Mouse (Mus musculus) intestine, embryonic 14.5 days (tissue): ENCODE measurements around the gene Hoxd3. TPM values are rescaled to one million over a fixed set of nuclear protein-coding genes. Genes with fewer than 3 reads are reported as not detected.

Source experiments
- ATAC-seq: fragments of 200-750 bp; cut with Nextera tagmentation; replicated peaks from 2 replicates; pipeline ENCODE4 v1.8.0; 2017; ENCODE audit warnings: low read depth, moderate number of reproducible peaks, moderate TSS enrichment, moderate library complexity; ENCODE audit not compliant: low FRiP score, low TSS enrichment
- DNase-seq: peaks from one replicate; pipeline ENCODE4 v3.0.0-alpha.2; 2018; ENCODE audit warnings: low spot score
- H3K27ac ChIP-seq: fragments of 300-500 bp; sonication (generic); 2 replicates; pipeline ENCODE4 v1.5.1; 2014; ENCODE audit warnings: low read depth, mild to moderate bottlenecking, control low read depth
- H3K27me3 ChIP-seq: fragments of 300-500 bp; sonication (generic); replicated peaks from 2 replicates; pipeline ENCODE4 v1.6.1; 2014; ENCODE audit warnings: low read length, control low read depth; ENCODE audit not compliant: control insufficient read depth, insufficient read depth
- H3K36me3 ChIP-seq: fragments of 300-500 bp; sonication (generic); 2 replicates; pipeline ENCODE4 v1.6.1; 2014; ENCODE audit warnings: low read length, control low read depth; ENCODE audit not compliant: control insufficient read depth, insufficient read depth
- H3K4me1 ChIP-seq: fragments of 300-500 bp; sonication (generic); replicated peaks from 2 replicates; pipeline ENCODE4 v1.6.1; 2014; ENCODE audit warnings: low read length, control low read depth, mixed read lengths; ENCODE audit not compliant: control insufficient read depth, insufficient read depth
- H3K4me2 ChIP-seq: fragments of 300-500 bp; sonication (generic); 2 replicates; pipeline ENCODE4 v1.6.1; 2014; ENCODE audit warnings: low read length
- H3K4me3 ChIP-seq: fragments of 300-500 bp; sonication (generic); 2 replicates; pipeline ENCODE4 v1.5.1; 2014; ENCODE audit warnings: low read depth, low read length, control low read depth, mixed read lengths
- H3K9ac ChIP-seq: fragments of 300-500 bp; sonication (generic); 2 replicates; pipeline ENCODE4 v1.6.1; 2014; ENCODE audit warnings: mild to moderate bottlenecking, low read length
- H3K9me3 ChIP-seq: fragments of 300-500 bp; sonication (generic); 2 replicates; pipeline ENCODE4 v1.6.1; 2016; ENCODE audit warnings: low read length, control low read depth; ENCODE audit not compliant: control insufficient read depth
- WGBS: fragments of 180-500 bp; shearing (Covaris S2); extraction: QIAGEN DNeasy Blood & Tissue Kit; methylation state at CpG from one replicate; pipeline ENCODE4 v1.1.7; 2014; 5-methylcytosine and 5-hydroxymethylcytosine counted together
- polyA plus RNA-seq: library from polyadenylated mRNA; unstranded; fragments of >200 nt; fragmentation: Nextera tagmentation; extraction: Ambion mirVana; gene quantifications from 2 replicates; pipeline ENCODE4 v1.2.1, GENCODE M21; 2014

Gene Hoxd3
- polyA plus RNA-seq, 1 experiment from 2014 or later, result 27.6 TPM

DNA sequence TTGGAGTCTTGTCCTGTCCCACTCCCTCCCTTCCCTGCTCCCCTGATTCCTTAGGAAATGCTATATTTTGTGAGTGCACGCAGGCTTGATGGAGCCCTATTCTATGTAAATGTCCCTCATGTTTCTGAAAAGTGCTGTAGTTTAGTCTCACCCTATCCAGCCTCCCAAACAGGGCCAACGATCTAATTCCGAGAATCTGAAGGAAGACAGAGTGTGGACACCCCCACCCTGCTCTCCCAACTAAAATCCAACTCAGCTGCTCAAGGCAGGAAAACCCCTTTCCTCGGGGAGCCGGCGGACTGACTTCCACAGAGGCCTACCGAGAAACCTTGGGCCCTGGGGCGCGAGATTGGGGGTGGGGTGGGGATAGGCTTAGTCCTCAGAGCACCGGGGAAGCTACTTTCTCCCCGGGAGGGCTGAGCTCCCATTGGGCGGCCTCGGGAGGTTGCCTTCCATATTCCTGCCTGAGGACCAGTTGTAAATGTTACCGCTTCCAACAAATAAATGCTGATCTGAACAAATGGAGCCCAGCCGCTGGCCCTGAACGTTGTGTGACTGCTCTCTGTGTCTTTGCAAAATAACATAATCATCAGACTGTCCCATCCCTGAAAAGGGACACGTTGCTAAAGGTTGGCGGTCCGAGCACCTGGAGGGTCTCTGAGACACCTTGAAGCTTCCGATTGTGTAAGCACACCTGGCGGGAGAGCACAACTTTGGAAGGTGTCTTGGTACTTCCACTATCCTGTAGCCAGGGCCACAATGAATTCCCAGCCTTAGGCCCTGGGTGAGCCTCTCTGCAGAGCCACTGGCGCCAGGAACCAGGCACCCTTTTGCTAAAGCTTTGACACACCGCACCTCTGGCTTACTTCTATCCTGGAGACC lies 11.8 kb upstream of the Hoxd3 start:
- H3K4me3 ChIP-seq, result peak overlapping the region; percentile 37

DNA sequence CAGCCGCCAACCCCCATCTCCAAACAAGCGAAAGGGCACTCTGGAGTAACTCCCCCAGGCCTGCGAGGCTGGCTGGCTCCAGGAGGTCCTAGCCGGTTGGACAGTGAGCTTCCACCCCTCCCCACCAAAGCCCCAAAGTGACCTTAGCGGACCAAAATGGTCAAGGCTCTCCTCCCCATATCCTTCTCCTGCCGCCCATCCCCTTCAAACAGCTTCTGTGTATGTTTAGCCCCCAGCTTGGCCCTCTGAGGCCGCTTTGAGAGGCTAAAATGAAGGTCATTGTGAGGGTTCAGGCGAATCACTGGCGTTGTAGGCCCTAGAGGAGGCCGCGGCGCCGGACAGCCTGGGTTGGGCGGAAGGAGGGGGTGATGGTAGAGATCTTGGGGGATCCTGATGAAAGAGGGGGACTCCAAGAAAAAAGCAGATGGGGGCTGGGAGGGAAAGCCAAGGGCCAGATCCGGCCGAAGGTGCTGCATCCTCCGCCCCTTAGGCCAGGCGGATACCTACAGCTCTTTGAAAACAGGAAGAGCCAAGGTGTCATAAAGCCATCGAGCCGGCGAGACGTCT lies 11.1 kb upstream of the Hoxd3 start:
- Histone ChIP-seq H3K4me3 (no peak overlapping the region), H3K36me3 (no peaks in the 10 kb centered on the region), H3K9ac (peak overlapping the region; percentile 3; the same call in 1 of the 2 replicates), H3K27ac (peak overlapping the region; percentile 51; the same call in 1 of the 2 replicates), H3K27me3 (peaks cover 99% of the 10 kb centered on the region), H3K4me1 (no peaks in the 10 kb centered on the region), H3K4me2 (peak overlapping the region; percentile 51), H3K9me3 (no peaks in the 10 kb centered on the region)
- 12% methylated on average over 22 of the region's 22 CpGs for WGBS
- DNase-seq (no peak), ATAC-seq (no peak)

More for the DNA sequence above, 11.8 kb upstream of the Hoxd3 start:
- peak overlapping the region; percentile 52 for H3K9ac ChIP-seq
- H3K36me3 ChIP-seq, result no peaks in the 10 kb centered on the region
- no peaks in the 10 kb centered on the region for H3K9me3 ChIP-seq
- ATAC-seq (no peak), DNase-seq (peak; percentile 68)
- peaks cover 99% of the 10 kb centered on the region for H3K27me3 ChIP-seq
- H3K4me1 ChIP-seq, result no peaks in the 10 kb centered on the region
- peak overlapping the region; percentile 51 for H3K4me2 ChIP-seq
- 12% methylated on average over 23 of the region's 23 CpGs for WGBS
- H3K27ac ChIP-seq, result peak overlapping the region; percentile 51

DNA sequence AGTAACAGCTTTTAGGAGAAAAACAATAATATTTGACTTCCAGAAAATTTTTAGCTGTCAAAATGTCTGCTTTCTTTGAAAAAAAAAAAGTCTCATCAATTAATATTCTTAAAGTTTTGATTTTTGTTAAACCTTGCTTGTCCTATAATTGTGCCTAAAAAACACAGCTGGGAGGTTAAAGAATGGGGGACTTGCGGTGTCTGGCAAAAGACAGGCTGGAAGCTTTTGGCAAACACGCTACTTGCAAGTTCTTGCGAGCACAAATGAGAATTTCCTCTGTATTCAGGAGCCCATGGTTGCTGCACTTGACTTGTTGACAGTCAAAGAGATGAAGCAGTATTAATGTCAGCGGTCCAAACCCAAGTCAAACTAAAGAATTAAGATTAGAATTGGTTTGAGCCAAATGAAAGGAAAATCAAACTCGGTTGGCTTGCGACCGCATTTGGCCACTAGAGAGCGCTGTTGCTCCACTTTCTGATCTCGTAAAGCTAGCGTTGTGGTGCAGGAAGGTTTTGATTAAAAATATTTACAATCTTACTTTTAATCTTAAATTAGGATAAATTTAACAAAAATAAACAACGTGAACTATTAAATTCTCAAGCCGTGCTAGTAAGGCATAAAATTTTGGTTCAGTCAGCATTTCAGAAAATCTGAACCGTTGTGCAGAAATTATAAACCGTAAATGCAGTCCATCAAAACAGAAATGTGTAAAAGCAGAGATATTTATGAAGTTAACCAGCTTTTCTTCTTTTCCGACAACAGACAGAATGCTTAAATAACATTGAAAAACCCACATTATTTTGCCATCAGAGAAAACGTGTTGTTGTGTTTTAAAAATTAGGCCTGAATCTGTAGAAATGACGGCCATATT lies 9.5 kb upstream of the Hoxd3 start:
- Histone ChIP-seq H3K36me3 (no peaks in the 10 kb centered on the region), H3K4me1 (no peaks in the 10 kb centered on the region), H3K9me3 (no peaks in the 10 kb centered on the region), H3K4me2 (no peak overlapping the region; the same call in 1 of the 2 replicates), H3K27ac (no peak overlapping the region), H3K9ac (no peak overlapping the region), H3K27me3 (peaks cover 96% of the 10 kb centered on the region), H3K4me3 (no peak overlapping the region)
- 14% methylated on average over 17 of the region's 17 CpGs for WGBS
- DNase-seq, result peak; percentile 97
- ATAC-seq, result no peak

DNA sequence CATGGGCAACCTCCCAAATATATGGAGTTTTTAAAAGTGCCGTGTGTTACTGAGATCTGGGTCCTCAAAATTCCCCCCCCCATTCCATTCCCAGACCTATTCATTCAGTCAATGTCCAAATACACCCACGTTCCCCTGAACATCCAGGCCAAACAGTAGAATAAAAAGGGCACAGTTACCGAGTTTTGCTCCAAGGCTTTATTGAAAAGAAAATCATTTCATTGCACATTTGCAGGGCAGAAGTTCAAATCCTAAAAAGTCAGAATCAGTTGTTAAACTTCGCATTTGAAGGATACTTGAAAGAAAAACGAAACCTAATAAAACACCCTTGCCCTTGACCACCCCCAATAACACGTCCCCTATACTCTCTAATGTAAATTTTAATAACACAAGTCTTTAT lies 8.9 kb upstream of the Hoxd3 start:
- ATAC-seq (no peak), DNase-seq (no peak)
- no peak overlapping the region for H3K4me2 ChIP-seq
- H3K27me3 ChIP-seq, result peaks cover 96% of the 10 kb centered on the region
- H3K4me1 ChIP-seq, result no peaks in the 10 kb centered on the region
- no peak overlapping the region for H3K4me3 ChIP-seq
- no peaks in the 10 kb centered on the region for H3K36me3 ChIP-seq
- no peaks in the 10 kb centered on the region for H3K9me3 ChIP-seq
- 47% methylated on average over 6 of the region's 6 CpGs for WGBS
- H3K27ac ChIP-seq, result no peak overlapping the region; the same call in 1 of the 2 replicates
- H3K9ac ChIP-seq, result no peak overlapping the region

DNA sequence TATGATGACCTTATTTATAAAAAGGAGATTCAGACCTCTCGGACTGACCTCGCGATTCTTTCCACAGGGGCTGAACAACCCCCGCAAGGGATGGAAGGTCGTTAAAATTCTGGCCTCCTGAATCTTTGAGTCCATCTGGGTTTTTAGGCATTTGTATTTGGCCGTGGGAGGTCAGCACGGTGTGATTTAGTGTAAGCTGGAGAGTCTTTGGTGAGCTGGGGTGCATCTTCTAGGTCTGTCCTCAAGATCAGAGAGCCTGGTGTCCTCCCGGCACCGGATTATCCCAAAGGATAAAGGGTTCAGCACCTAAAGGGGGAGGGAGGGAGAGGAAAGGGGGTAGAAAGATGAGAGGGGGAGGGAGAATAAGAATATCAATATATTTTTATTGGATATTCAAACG lies 8.4 kb upstream of the Hoxd3 start:
- no peak for DNase-seq

DNA sequence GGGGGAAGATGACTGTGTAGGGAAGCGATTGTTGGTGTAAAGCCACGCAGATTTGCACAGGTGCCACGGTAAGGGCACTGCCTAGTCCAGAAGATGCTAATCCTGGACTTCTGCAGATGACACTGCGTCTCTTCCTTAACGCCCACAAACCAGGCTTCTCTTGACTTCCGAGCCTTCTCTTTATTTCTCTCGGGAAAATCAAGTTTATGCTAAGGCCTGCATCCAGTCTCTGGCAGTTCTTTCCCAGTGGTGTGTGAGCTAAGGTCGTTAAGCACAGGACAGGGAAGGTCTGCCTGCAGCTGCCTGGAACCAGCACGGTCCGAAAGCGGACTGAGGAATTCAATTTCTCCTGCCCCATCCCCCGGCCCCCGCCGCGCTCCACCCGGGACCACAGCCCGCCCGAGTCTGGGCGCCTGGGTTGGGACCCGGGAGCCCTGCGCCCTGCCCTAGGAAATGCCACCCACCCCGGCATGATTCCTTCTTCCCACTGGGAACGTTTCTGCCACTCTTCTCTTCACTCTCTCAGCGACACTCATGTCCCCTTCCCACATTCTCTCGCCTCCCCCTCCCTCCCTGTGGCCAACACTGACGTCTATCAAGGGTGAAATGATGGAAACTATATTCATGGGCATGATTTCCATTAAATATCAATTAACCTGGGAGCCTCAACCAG lies 7.9 kb upstream of the Hoxd3 start:
- Histone ChIP-seq H3K4me1 (no peaks in the 10 kb centered on the region), H3K9ac (peak overlapping the region; percentile 72), H3K9me3 (no peaks in the 10 kb centered on the region), H3K27ac (peak overlapping the region; percentile 82), H3K4me2 (peak overlapping the region; percentile 64), H3K36me3 (no peaks in the 10 kb centered on the region), H3K27me3 (peaks cover 94% of the 10 kb centered on the region), H3K4me3 (peak overlapping the region; percentile 52)
- DNase-seq, result no peak
- no peak for ATAC-seq
- WGBS, result 7% methylated on average over 26 of the region's 26 CpGs

More for the DNA sequence above, 8.4 kb upstream of the Hoxd3 start:
- Histone ChIP-seq H3K27ac (peak overlapping the region; percentile 82; the same call in 1 of the 2 replicates), H3K4me1 (no peaks in the 10 kb centered on the region), H3K9me3 (no peaks in the 10 kb centered on the region), H3K27me3 (peaks cover 94% of the 10 kb centered on the region), H3K4me3 (peak overlapping the region; percentile 52; the same call in 1 of the 2 replicates), H3K36me3 (no peaks in the 10 kb centered on the region), H3K9ac (0 out of 2 replicates have a peak overlapping the region, but pooled peaks have one; percentile 72), H3K4me2 (peak overlapping the region; percentile 64)
- WGBS, result 27% methylated on average over 10 of the region's 10 CpGs
- no peak for ATAC-seq

DNA sequence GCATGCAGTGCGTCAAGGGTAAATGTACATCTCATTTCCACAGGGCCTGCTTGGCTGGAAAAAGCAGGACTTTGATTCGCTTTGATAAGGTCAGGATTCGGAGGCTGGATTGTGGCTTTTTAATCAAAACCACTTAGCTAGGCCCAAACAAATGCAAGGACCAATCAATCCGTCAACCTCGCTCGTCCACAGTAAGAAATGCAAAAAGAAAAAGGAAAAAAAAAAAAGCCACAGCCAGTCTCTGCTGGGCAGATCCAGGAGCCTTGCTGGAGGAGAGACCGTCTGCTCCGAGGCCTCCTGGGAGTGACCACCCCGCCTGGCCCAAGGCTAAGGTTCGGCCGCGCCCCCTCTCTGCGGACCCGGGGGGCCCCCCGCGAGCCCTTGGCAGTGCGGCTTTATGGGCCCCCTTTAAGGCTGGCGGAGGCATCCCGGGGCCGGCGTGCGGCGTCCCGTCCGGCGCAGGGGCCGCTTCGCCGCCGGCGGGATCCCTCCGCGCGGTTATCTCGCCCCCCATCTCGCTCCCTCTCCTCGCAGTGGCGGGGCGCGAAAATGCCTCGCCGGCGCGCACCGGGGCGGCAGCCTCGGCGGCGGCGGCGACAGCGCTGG lies 7.2 kb upstream of the Hoxd3 start, which contains the start of gene Hoxd8:
Hoxd8 (plus strand) TSS at position 223 of the 606 bp plus-strand sequence.
- H3K9me3 ChIP-seq, result no peaks in the 10 kb centered on the region
- DNase-seq (peak; percentile 86), ATAC-seq (peak; percentile 17; the same call in 1 of the 2 replicates)
- no peaks in the 10 kb centered on the region for H3K36me3 ChIP-seq
- peak within 1 kb of the TSS; percentile 82 for H3K27ac ChIP-seq
- H3K4me2 ChIP-seq, result peak within 1 kb of the TSS; percentile 64
- H3K27me3 ChIP-seq, result peaks cover 94% of the 10 kb centered on the region
- peak within 1 kb of the TSS; percentile 72 for H3K9ac ChIP-seq
- no peaks in the 10 kb centered on the region for H3K4me1 ChIP-seq
- whole genome bisulfite sequencing, result 1% methylated on average over 38 of the region's 52 CpGs
- peak within 1 kb of the TSS; percentile 52 for H3K4me3 ChIP-seq
